Mouse (Mus musculus): Measurements from ENCODE around the gene Gm13283. TPM values are rescaled to one million over a fixed set of nuclear protein-coding genes. Genes with fewer than 3 reads are reported as not detected.
A peak's percentile ranks its signal among the peaks of the same experiment; 100 is the strongest.
"Not testable (repeated sequence)": the region's sequence is repeated elsewhere in the genome, so short reads cannot be mapped to it uniquely, and the experiment has no call there.

Gm13283 gene
- polyA plus RNA-seq, 1 experiment from 2014 or later, result not detected

- WGBS, result 42% methylated on average over 16 of the region's 18 CpGs
- H3K9me3 ChIP-seq; H3K4me3 ChIP-seq; H3K4me1 ChIP-seq (replicated peaks); DNase-seq (ENCODE audit: low spot score); H3K27me3 ChIP-seq (ENCODE audit: insufficient read depth, poor library complexity, severe bottlenecking); H3K36me3 ChIP-seq; H3K27ac ChIP-seq: not testable (repeated sequence)
Measured at GRCm38 (mm10) chr4:88780320-88780719, 20.4 kb downstream of the Gm13283 start.

DNA sequence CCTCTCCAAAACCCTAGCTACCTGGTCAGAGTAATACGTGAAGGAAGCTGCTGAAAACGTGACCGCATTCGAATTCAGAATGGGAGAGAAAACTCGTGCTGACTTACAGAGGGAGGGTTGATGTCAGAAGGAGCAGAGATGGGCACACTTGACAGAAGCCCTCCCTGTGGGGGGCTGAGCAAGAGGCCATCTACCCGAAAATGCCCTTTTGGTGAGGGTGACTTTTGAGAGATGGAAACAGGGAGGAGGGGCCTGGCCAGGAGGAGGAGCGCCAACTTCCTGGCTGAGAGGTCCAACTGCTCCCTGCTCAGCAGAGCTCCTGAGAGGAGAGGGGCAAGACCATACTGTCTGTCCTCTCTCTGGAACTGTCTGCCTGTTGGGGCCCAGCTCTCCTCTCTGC lies 21.9 kb downstream of the Gm13283 start, which contains the start of gene Ifnz:
Gene Ifnz (plus strand): TSS at position 301 of the 400 bp plus-strand sequence.
- 24% methylated on average over 5 of the region's 7 CpGs for WGBS
- H3K4me3 ChIP-seq, result 0 out of 2 replicates have a peak within 1 kb of the TSS, but pooled peaks have one; percentile 29
- H3K4me1 ChIP-seq (replicated peaks); DNase-seq (ENCODE audit: low spot score); H3K36me3 ChIP-seq; H3K27ac ChIP-seq; H3K9me3 ChIP-seq; H3K27me3 ChIP-seq (ENCODE audit: insufficient read depth, poor library complexity, severe bottlenecking): not testable (repeated sequence)

GRCm38 (mm10) chr4:88782335-88782734 lies 22.4 kb downstream of the Gm13283 start:
- 0 out of 2 replicates have a peak overlapping the region, but pooled peaks have one; percentile 29 for H3K4me3 ChIP-seq
- not testable (repeated sequence) for H3K27me3 ChIP-seq (ENCODE audit: insufficient read depth, poor library complexity, severe bottlenecking); H3K27ac ChIP-seq; DNase-seq (ENCODE audit: low spot score); H3K9me3 ChIP-seq; H3K4me1 ChIP-seq (replicated peaks); H3K36me3 ChIP-seq
- 0% methylated on average over 18 of the region's 31 CpGs for WGBS

DNA sequence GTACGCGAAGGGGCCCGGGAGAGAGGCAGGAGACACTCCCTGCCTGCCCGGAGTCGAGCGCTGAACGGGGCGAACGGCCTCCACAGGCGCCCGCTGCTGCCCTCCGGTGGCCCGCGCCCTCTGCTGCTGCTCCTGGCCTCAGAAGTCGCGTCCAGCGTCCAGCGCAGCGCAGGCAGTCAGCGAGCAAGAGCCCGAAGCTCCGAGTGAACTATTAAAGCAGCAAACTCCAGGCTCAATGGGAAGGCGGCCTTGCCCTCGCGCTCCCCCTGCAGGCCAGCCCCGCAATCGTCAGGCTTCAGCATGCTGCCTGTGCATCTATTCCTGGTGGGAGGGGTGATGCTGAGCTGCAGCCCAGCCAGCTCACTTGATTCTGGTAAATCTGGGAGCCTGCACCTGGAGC lies 25.5 kb downstream of the Gm13283 start, which contains the start of gene Gm13276:
Gene Gm13276 (plus strand): TSS at position 301 of the 400 bp plus-strand sequence.
- not testable (repeated sequence) for H3K27me3 ChIP-seq (ENCODE audit: insufficient read depth, poor library complexity, severe bottlenecking); H3K4me1 ChIP-seq (replicated peaks); DNase-seq (ENCODE audit: low spot score); H3K9me3 ChIP-seq; H3K36me3 ChIP-seq; H3K27ac ChIP-seq; H3K4me3 ChIP-seq
- no CpG with 5 or more reads among the region's 27 CpGs for WGBS

DNA sequence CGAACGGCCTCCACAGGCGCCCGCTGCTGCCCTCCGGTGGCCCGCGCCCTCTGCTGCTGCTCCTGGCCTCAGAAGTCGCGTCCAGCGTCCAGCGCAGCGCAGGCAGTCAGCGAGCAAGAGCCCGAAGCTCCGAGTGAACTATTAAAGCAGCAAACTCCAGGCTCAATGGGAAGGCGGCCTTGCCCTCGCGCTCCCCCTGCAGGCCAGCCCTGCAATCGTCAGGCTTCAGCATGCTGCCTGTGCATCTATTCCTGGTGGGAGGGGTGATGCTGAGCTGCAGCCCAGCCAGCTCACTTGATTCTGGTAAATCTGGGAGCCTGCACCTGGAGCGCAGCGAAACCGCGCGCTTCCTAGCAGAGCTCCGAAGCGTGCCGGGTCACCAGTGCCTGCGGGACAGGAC lies 28.5 kb downstream of the Gm13283 start, which contains the start of gene Gm13277:
Gene Gm13277 (plus strand): TSS at position 231 of the 400 bp plus-strand sequence.
- H3K36me3 ChIP-seq; DNase-seq (ENCODE audit: low spot score); H3K27me3 ChIP-seq (ENCODE audit: insufficient read depth, poor library complexity, severe bottlenecking); H3K9me3 ChIP-seq; H3K4me1 ChIP-seq (replicated peaks); H3K27ac ChIP-seq; H3K4me3 ChIP-seq: not testable (repeated sequence)
- WGBS, result 0% methylated on average over 5 of the region's 28 CpGs

DNA sequence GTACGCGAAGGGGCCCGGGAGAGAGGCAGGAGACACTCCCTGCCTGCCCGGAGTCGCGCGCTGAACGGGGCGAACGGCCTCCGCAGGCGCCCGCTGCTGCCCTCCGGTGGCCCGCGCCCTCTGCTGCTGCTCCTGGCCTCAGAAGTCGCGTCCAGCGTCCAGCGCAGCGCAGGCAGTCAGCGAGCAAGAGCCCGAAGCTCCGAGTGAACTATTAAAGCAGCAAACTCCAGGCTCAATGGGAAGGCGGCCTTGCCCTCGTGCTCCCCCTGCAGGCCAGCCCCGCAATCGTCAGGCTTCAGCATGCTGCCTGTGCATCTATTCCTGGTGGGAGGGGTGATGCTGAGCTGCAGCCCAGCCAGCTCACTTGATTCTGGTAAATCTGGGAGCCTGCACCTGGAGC lies 31.3 kb downstream of the Gm13283 start, which contains the start of gene Gm13278:
Gene Gm13278 (plus strand): TSS at position 301 of the 400 bp plus-strand sequence.
- WGBS, result no CpG with 5 or more reads among the region's 28 CpGs
- not testable (repeated sequence) for H3K27me3 ChIP-seq (ENCODE audit: insufficient read depth, poor library complexity, severe bottlenecking); DNase-seq (ENCODE audit: low spot score); H3K36me3 ChIP-seq; H3K9me3 ChIP-seq; H3K27ac ChIP-seq; H3K4me3 ChIP-seq; H3K4me1 ChIP-seq (replicated peaks)

DNA sequence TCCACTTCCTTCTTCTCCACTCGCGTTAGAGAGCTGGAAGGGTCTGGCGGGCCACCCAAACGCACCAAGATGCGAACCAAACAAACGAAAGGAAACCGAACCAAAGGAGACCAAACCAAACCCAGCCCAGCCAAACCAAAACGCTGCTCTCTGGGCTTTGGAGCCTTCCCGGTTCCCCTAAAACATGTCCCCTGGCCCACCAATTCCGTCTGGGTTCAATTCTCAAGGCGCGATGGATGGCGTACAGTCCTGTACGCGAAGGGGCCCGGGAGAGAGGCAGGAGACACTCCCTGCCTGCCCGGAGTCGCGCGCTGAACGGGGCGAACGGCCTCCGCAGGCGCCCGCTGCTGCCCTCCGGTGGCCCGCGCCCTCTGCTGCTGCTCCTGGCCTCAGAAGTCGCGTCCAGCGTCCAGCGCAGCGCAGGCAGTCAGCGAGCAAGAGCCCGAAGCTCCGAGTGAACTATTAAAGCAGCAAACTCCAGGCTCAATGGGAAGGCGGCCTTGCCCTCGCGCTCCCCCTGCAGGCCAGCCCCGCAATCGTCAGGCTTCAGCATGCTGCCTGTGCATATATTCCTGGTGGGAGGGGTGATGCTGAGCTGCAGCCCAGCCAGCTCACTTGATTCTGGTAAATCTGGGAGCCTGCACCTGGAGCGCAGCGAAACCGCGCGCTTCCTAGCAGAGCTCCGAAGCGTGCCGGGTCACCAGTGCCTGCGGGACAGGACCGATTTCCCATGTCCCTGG lies 34.2 kb downstream of the Gm13283 start, which contains the start of gene Gm13275:
Gene Gm13275 (plus strand): TSS at position 552 of the 740 bp plus-strand sequence.
- DNase-seq (ENCODE audit: low spot score); H3K27me3 ChIP-seq (ENCODE audit: insufficient read depth, poor library complexity, severe bottlenecking); H3K4me3 ChIP-seq; H3K27ac ChIP-seq; H3K9me3 ChIP-seq; H3K4me1 ChIP-seq (replicated peaks); H3K36me3 ChIP-seq: not testable (repeated sequence)
- under 1% methylated on average over 19 of the region's 52 CpGs for WGBS

DNA sequence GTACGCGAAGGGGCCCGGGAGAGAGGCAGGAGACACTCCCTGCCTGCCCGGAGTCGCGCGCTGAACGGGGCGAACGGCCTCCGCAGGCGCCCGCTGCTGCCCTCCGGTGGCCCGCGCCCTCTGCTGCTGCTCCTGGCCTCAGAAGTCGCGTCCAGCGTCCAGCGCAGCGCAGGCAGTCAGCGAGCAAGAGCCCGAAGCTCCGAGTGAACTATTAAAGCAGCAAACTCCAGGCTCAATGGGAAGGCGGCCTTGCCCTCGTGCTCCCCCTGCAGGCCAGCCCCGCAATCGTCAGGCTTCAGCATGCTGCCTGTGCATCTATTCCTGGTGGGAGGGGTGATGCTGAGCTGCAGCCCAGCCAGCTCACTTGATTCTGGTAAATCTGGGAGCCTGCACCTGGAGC lies 37.2 kb downstream of the Gm13283 start, which contains the start of gene Gm13279:
Gene Gm13279 (plus strand): TSS at position 301 of the 400 bp plus-strand sequence.
- not testable (repeated sequence) for H3K36me3 ChIP-seq; H3K27ac ChIP-seq; H3K4me3 ChIP-seq; H3K27me3 ChIP-seq (ENCODE audit: insufficient read depth, poor library complexity, severe bottlenecking); H3K9me3 ChIP-seq; DNase-seq (ENCODE audit: low spot score); H3K4me1 ChIP-seq (replicated peaks)
- no CpG with 5 or more reads among the region's 28 CpGs for WGBS

DNA sequence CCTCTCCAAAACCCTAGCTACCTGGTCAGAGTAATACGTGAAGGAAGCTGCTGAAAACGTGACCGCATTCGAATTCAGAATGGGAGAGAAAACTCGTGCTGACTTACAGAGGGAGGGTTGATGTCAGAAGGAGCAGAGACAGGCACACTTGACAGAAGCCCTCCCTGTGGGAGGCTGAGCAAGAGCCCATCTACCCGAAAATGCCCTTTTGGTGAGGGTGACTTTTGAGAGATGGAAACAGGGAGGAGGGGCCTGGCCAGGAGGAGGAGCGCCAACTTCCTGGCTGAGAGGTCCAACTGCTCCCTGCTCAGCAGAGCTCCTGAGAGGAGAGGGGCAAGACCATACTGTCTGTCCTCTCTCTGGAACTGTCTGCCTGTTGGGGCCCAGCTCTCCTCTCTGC lies 39.4 kb downstream of the Gm13283 start, which contains the start of gene Gm13285:
Gene Gm13285 (plus strand): TSS at position 301 of the 400 bp plus-strand sequence.
- not testable (repeated sequence) for H3K4me1 ChIP-seq (replicated peaks); H3K27ac ChIP-seq; H3K36me3 ChIP-seq; H3K9me3 ChIP-seq; DNase-seq (ENCODE audit: low spot score); H3K27me3 ChIP-seq (ENCODE audit: insufficient read depth, poor library complexity, severe bottlenecking); H3K4me3 ChIP-seq
- WGBS, result 11% methylated on average over 6 of the region's 7 CpGs

GRCm38 (mm10) chr4:88802954-88803353 lies 43.0 kb downstream of the Gm13283 start, which contains the start of gene Gm13287:
TSS of gene Gm13287 (plus strand) at chr4:88803254.
- not testable (repeated sequence) for H3K9me3 ChIP-seq
- no CpG with 5 or more reads among the region's 29 CpGs for WGBS

GRCm38 (mm10) chr4:88805231-88805630 lies 45.3 kb downstream of the Gm13283 start, which contains the start of gene Gm13288:
TSS of gene Gm13288 (plus strand) at chr4:88805531.
- DNase-seq (ENCODE audit: low spot score); H3K4me1 ChIP-seq (replicated peaks); H3K9me3 ChIP-seq; H3K36me3 ChIP-seq; H3K27ac ChIP-seq: not testable (repeated sequence)
- no CpG with 5 or more reads among the region's 8 CpGs for WGBS
- Histone ChIP-seq H3K27me3 (ENCODE audit: insufficient read depth, poor library complexity, severe bottlenecking) (peaks cover 15% of the 10 kb centered on the region; the same call in 1 of the 2 replicates), H3K4me3 (0 out of 2 replicates have a peak within 1 kb of the TSS, but pooled peaks have one; percentile 27)

More at GRCm38 (mm10) chr4:88802954-88803353, 43.0 kb downstream of the Gm13283 start, which contains the start of gene Gm13287:
- peaks cover 13% of the 10 kb centered on the region; the same call in 1 of the 2 replicates for H3K27me3 ChIP-seq (ENCODE audit: insufficient read depth, poor library complexity, severe bottlenecking)
- H3K27ac ChIP-seq; H3K4me3 ChIP-seq; H3K36me3 ChIP-seq; DNase-seq (ENCODE audit: low spot score); H3K4me1 ChIP-seq (replicated peaks): not testable (repeated sequence)

DNA sequence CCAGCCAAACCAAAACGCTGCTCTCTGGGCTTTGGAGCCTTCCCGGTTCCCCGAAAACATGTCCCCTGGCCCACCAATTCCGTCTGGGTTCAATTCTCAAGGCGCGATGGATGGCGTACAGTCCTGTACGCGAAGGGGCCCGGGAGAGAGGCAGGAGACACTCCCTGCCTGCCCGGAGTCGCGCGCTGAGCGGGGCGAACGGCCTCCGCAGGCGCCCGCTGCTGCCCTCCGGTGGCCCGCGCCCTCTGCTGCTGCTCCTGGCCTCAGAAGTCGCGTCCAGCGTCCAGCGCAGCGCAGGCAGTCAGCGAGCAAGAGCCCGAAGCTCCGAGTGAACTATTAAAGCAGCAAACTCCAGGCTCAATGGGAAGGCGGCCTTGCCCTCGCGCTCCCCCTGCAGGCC lies 45.8 kb downstream of the Gm13283 start:
- Histone ChIP-seq H3K4me3 (0 out of 2 replicates have a peak overlapping the region, but pooled peaks have one; percentile 27), H3K27me3 (ENCODE audit: insufficient read depth, poor library complexity, severe bottlenecking) (peaks cover 15% of the 10 kb centered on the region; the same call in 1 of the 2 replicates)
- WGBS, result 0% methylated on average over 8 of the region's 34 CpGs
- not testable (repeated sequence) for H3K9me3 ChIP-seq; DNase-seq (ENCODE audit: low spot score); H3K27ac ChIP-seq; H3K4me1 ChIP-seq (replicated peaks); H3K36me3 ChIP-seq
